Mouse (Mus musculus): ENCODE results near the gene Sult6b1.

GRCm38 (mm10) chr17:78906892-78907291, at the start of gene Sult6b1:
- TF ChIP-seq ZC3H11A (IDR thresholded peaks at IDR 0.05; ENCODE audit: borderline replicate concordance, low read depth, low read length) (no peak), HCFC1 (IDR thresholded peaks at IDR 0.05; ENCODE audit: borderline replicate concordance, insufficient read depth, low read length) (no peak), CHD2 (IDR thresholded peaks at IDR 0.05; ENCODE audit: low read depth, low read length) (no peak), ZNF384 (IDR thresholded peaks at IDR 0.05; ENCODE audit: low read depth, low read length) (no peak)
